Mouse (Mus musculus): ENCODE measurements around the gene Smg9. TPM values are rescaled to one million over a fixed set of nuclear protein-coding genes. Genes with fewer than 3 reads are reported as not detected.

The Smg9 gene
- polyA plus RNA-seq, 1 experiment from 2014 or later = 32.7 TPM

- H3K9me3 ChIP-seq = no peaks in the 10 kb centered on the region
- H3K36me3 ChIP-seq = no peaks in the 10 kb centered on the region
- no peak for DNase-seq (ENCODE audit: low spot score)
- peaks cover 17% of the 10 kb centered on the region for H3K4me1 ChIP-seq (replicated peaks)
- H3K27me3 ChIP-seq (ENCODE audit: insufficient read depth, poor library complexity, severe bottlenecking) = peaks cover 16% of the 10 kb centered on the region
- H3K27ac ChIP-seq = no peak overlapping the region
- no peak overlapping the region for H3K4me3 ChIP-seq
- WGBS = 81% methylated on average over 16 of the region's 16 CpGs
Observed at GRCm38 (mm10) chr7:24382730-24383372, 16.6 kb upstream of the Smg9 start.

DNA sequence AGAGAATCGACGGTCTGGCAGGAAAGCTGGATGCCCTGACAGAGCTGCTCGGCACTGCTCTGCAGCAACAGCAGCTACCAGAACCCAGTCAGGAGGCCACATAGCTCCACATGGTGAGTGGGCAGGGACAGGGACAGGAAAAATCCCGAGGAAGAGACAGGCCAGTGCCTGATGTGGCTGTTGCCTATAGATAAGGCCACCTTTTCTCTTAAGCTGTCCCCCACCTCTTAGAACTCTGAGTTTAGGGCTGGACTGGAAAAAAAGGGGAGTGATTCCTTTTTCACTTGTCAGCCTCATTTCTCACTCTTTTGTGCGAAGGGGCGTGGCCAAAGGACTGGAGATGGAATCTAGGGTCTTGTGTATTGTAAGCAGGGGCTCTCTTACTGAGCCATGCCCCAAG, 15.3 kb upstream of the Smg9 start:
- no peak for DNase-seq (ENCODE audit: low spot score)
- Histone ChIP-seq H3K27ac (no peak overlapping the region), H3K9me3 (no peaks in the 10 kb centered on the region), H3K4me1 (replicated peaks) (peaks cover 13% of the 10 kb centered on the region), H3K27me3 (ENCODE audit: insufficient read depth, poor library complexity, severe bottlenecking) (peaks cover 12% of the 10 kb centered on the region; the same call in 1 of the 2 replicates), H3K36me3 (no peaks in the 10 kb centered on the region), H3K4me3 (no peak overlapping the region)
- 71% methylated on average over 6 of the region's 6 CpGs for WGBS

DNA sequence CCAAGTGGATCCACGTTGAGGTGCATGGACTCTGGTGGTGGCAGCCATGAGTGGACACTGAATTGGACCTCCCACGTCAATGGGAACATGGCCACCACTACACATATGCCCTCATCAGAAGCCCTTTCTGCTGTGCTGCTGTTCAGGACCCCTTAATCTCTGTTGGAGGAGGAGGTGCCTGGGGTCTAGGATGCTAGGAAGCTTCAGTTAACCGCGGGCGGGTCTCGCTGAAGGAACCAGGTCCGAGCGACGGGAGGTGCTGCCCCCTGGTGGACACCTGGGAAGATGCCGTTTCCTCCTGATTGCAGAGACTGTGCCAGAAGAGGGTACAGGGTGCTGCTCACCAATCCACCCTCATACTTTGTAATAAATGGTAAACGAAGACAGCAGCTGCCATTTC, 14.6 kb upstream of the Smg9 start:
- Histone ChIP-seq H3K4me3 (peak overlapping the region; percentile 23; the same call in 1 of the 2 replicates), H3K27ac (no peak overlapping the region), H3K9me3 (no peaks in the 10 kb centered on the region), H3K4me1 (replicated peaks) (peaks cover 17% of the 10 kb centered on the region), H3K36me3 (no peaks in the 10 kb centered on the region), H3K27me3 (ENCODE audit: insufficient read depth, poor library complexity, severe bottlenecking) (peaks cover 12% of the 10 kb centered on the region; the same call in 1 of the 2 replicates)
- 10% methylated on average over 11 of the region's 11 CpGs for WGBS
- DNase-seq (ENCODE audit: low spot score) = peak; percentile 81

- Histone ChIP-seq H3K4me1 (replicated peaks) (peaks cover 19% of the 10 kb centered on the region; the same call in 1 of the 2 replicates), H3K27ac (no peak overlapping the region), H3K27me3 (ENCODE audit: insufficient read depth, poor library complexity, severe bottlenecking) (peaks cover 12% of the 10 kb centered on the region; the same call in 1 of the 2 replicates), H3K36me3 (no peaks in the 10 kb centered on the region), H3K4me3 (no peak overlapping the region), H3K9me3 (no peaks in the 10 kb centered on the region)
- WGBS = 84% methylated on average over 10 of the region's 10 CpGs
- DNase-seq (ENCODE audit: low spot score) = no peak
Observed at GRCm38 (mm10) chr7:24387059-24387556, 12.3 kb upstream of the Smg9 start.

DNA sequence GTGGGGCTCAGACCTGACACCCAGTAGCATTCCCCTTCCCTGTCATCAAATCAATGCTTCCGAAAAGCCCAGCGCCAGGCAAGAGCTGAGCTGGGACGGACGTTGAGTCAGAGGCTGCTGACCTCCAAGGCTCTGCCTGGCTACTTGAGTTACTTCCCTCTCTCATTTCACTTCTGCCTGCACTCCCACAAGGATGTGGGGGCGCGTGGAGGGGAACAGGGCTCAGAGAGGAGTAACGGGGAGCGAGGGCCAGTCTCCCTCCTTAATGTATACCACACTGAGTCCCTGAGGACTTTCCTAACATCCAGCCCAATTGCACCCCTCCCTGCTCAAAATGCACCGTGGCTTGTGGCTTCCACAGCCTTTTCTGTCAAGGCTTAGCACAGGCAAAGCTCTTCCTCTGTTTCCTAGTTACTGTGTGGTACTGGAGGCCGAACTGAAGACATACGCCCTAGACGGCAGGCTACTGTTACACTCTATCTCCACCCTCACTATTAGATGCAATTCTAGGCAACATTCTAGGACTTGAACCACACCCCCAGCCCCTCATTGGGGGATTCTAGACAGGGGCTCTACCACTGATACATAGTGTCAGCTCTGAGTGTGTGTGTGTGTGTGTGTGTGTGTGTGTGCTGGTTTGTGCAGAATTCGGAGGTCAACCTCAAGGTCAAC, 9.8 kb upstream of the Smg9 start:
- Histone ChIP-seq H3K4me1 (replicated peaks) (peaks cover 17% of the 10 kb centered on the region; the same call in 1 of the 2 replicates), H3K27ac (no peak overlapping the region), H3K36me3 (no peaks in the 10 kb centered on the region), H3K4me3 (no peak overlapping the region), H3K9me3 (no peaks in the 10 kb centered on the region), H3K27me3 (ENCODE audit: insufficient read depth, poor library complexity, severe bottlenecking) (no peaks in the 10 kb centered on the region)
- WGBS = 66% methylated on average over 13 of the region's 13 CpGs
- no peak for DNase-seq (ENCODE audit: low spot score)

DNA sequence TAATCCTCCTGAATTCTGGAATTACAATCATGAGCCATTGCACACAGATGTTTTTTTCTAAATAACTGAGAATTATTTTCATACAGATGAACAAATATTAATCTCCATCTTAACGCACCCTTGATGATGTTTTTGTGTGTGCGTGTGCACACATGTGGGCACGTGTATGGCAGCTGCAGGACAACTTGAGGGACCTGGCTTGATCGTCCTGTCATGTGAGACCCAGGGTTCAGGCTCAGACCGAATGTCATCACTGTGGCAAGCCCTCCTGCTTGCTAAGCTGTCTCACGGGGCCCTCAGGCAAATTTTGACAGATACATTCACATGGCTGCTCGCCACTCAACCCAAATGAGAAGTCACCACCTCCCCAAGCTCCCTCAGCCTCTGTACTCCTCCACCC, 8.9 kb upstream of the Smg9 start:
- WGBS = 69% methylated on average over 7 of the region's 7 CpGs
- no peak for DNase-seq (ENCODE audit: low spot score)
- no peaks in the 10 kb centered on the region for H3K27me3 ChIP-seq (ENCODE audit: insufficient read depth, poor library complexity, severe bottlenecking)
- no peaks in the 10 kb centered on the region for H3K9me3 ChIP-seq
- no peak overlapping the region for H3K4me3 ChIP-seq
- peaks cover 13% of the 10 kb centered on the region; the same call in 1 of the 2 replicates for H3K4me1 ChIP-seq (replicated peaks)
- H3K36me3 ChIP-seq = no peaks in the 10 kb centered on the region
- no peak overlapping the region for H3K27ac ChIP-seq

DNA sequence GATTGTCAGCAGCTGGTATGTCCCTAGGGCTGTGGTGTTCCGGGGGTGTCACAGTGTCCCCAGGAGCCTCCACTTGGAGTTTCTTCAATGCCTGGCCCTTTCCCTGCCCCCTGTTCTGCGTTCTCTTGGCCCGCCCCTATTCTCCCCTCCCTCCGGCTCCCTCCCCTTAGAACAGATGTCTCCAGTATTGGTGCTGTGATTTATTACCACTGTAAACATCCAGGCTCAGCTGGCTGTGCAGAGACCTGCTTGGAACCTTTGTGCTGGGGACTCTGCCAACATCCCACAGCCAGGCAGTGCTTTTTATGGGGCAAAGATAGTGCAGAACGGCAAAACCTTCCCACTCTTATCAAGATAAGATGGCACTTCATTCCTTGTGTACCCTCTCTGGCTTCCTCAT, 8.3 kb upstream of the Smg9 start:
- Histone ChIP-seq H3K4me3 (no peak overlapping the region), H3K27ac (no peak overlapping the region), H3K4me1 (replicated peaks) (peaks cover 13% of the 10 kb centered on the region; the same call in 1 of the 2 replicates), H3K27me3 (ENCODE audit: insufficient read depth, poor library complexity, severe bottlenecking) (no peaks in the 10 kb centered on the region), H3K36me3 (no peaks in the 10 kb centered on the region), H3K9me3 (no peaks in the 10 kb centered on the region)
- 47% methylated on average over 5 of the region's 5 CpGs for WGBS
- no peak for DNase-seq (ENCODE audit: low spot score)

DNA sequence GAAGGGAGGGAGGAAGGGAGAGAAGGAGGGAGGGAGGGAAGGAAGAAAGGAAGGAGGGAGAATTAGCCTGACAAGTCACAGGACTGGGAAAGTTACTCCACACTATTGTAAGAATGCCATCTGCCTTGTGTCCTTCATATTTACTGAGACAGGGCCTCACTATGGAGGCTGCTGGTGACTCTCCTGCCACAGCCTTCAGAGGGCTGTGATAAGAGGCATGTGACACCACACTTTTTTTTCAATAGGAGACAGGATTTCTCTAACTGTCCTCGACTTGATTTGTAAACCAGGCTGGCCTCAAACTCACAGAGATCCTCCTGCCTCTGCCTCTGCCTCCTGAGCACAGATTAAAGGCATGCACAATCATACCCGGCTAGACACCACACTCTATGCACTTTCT, 7.7 kb upstream of the Smg9 start:
- H3K27ac ChIP-seq = no peak overlapping the region
- no peak for DNase-seq (ENCODE audit: low spot score)
- H3K27me3 ChIP-seq (ENCODE audit: insufficient read depth, poor library complexity, severe bottlenecking) = no peaks in the 10 kb centered on the region
- peaks cover 13% of the 10 kb centered on the region; the same call in 1 of the 2 replicates for H3K4me1 ChIP-seq (replicated peaks)
- no peaks in the 10 kb centered on the region for H3K9me3 ChIP-seq
- H3K36me3 ChIP-seq = no peaks in the 10 kb centered on the region
- no peak overlapping the region for H3K4me3 ChIP-seq
- 75% methylated on average over 2 of the region's 2 CpGs for WGBS

DNA sequence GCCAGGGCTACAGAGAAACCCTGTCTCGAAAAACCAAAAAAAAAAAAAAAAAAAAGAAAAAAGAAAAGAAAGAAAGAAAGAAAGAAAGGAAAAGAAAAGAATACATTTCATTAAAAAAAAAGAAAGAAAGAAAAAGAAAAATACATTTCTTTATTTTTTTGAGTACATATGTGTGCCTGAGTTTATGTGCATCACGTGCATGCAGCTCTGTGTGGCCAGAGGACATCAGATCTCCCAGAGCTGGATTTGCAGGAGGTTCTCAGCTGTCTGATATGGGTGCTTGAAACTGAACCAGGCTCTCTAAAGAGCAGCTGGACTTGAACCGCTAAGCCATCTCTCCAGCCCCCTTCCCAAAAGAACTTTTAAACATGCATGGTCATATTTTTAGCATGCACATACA, 5.4 kb upstream of the Smg9 start:
- Histone ChIP-seq H3K4me3 (no peak overlapping the region), H3K27ac (no peak overlapping the region), H3K9me3 (no peaks in the 10 kb centered on the region), H3K36me3 (no peaks in the 10 kb centered on the region), H3K27me3 (ENCODE audit: insufficient read depth, poor library complexity, severe bottlenecking) (no peaks in the 10 kb centered on the region), H3K4me1 (replicated peaks) (peaks cover 15% of the 10 kb centered on the region)
- DNase-seq (ENCODE audit: low spot score) = no peak
- 89% methylated on average over 3 of the region's 3 CpGs for WGBS

- WGBS = 87% methylated on average over 15 of the region's 15 CpGs
- Histone ChIP-seq H3K4me1 (replicated peaks) (peaks cover 13% of the 10 kb centered on the region), H3K27ac (no peak overlapping the region), H3K9me3 (no peaks in the 10 kb centered on the region), H3K27me3 (ENCODE audit: insufficient read depth, poor library complexity, severe bottlenecking) (no peaks in the 10 kb centered on the region), H3K36me3 (no peaks in the 10 kb centered on the region), H3K4me3 (no peak overlapping the region)
- no peak for DNase-seq (ENCODE audit: low spot score)
Observed at GRCm38 (mm10) chr7:24394475-24395161, 4.8 kb upstream of the Smg9 start.

GRCm38 (mm10) chr7:24396832-24397231, 2.6 kb upstream of the Smg9 start:
- Histone ChIP-seq H3K4me3 (no peak overlapping the region), H3K27ac (no peak overlapping the region), H3K4me1 (replicated peaks) (peaks cover 12% of the 10 kb centered on the region), H3K9me3 (no peaks in the 10 kb centered on the region), H3K27me3 (ENCODE audit: insufficient read depth, poor library complexity, severe bottlenecking) (no peaks in the 10 kb centered on the region), H3K36me3 (peaks cover 10% of the 10 kb centered on the region)
- DNase-seq (ENCODE audit: low spot score) = no peak
- 81% methylated on average over 11 of the region's 11 CpGs for WGBS

DNA sequence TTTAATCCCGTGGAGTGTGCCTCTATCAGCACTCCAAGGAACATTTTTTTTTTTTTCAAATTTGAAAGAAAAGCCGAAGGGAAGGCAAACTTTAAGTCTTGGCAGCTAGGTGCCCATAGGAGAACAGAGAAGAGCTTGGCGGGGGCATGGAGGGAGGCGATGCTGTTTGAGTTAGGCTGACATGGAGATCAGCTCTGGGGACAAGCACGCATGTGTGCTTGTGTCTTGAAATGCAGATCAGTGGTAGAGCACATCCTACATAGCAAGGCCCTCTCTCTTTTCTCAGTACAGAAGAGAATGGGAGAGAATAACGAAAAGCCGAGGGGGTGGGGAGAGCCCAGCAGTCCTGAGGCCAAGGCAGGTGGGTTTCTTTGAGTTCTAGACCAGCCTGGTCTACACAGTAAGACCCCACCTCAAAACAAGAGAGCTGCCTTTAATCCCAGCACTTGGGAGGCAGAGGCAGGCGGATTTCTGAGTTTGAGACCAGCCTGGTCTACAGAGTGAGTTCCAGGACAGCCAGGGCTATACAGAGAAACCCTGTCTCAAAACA, 980 bp upstream of the Smg9 start:
- no peak for DNase-seq (ENCODE audit: low spot score)
- peaks cover 26% of the 10 kb centered on the region for H3K36me3 ChIP-seq
- H3K27ac ChIP-seq = no peak overlapping the region
- WGBS = 93% methylated on average over 8 of the region's 8 CpGs
- H3K9me3 ChIP-seq = peaks cover 7% of the 10 kb centered on the region
- no peak overlapping the region for H3K4me3 ChIP-seq
- H3K4me1 ChIP-seq (replicated peaks) = peaks cover 12% of the 10 kb centered on the region
- no peaks in the 10 kb centered on the region for H3K27me3 ChIP-seq (ENCODE audit: insufficient read depth, poor library complexity, severe bottlenecking)

- DNase-seq (ENCODE audit: low spot score) = no peak
- 20% methylated on average over 3 of the region's 3 CpGs for WGBS
- no peaks in the 10 kb centered on the region for H3K27me3 ChIP-seq (ENCODE audit: insufficient read depth, poor library complexity, severe bottlenecking)
Observed at GRCm38 (mm10) chr7:24400082-24400452, 648 bp downstream of the Smg9 start.

More at GRCm38 (mm10) chr7:24400082-24400452, 648 bp downstream of the Smg9 start:
- H3K4me3 ChIP-seq = peak overlapping the region; percentile 70
- peaks cover 7% of the 10 kb centered on the region for H3K9me3 ChIP-seq
- H3K4me1 ChIP-seq (replicated peaks) = peaks cover 12% of the 10 kb centered on the region
- peaks cover 42% of the 10 kb centered on the region for H3K36me3 ChIP-seq
- H3K27ac ChIP-seq = peak overlapping the region; percentile 96

All from hindbrain, embryonic 10.5 days (tissue).